Mouse (Mus musculus) ES-Bruce4 (cell line): ENCODE data around the gene Macrod2. TPM values are rescaled to one million over a fixed set of nuclear protein-coding genes. Genes with fewer than 3 reads are reported as not detected.

Experiments used
- H3K27ac ChIP-seq: 2 replicates; pipeline ENCODE4 v1.5.1; 2012; ENCODE audit warnings: low read length, inconsistent platforms; ENCODE audit not compliant: insufficient read depth
- H3K27me3 ChIP-seq: 2 replicates; pipeline ENCODE4 v1.6.1; 2012; ENCODE audit warnings: mild to moderate bottlenecking, low read length, inconsistent platforms; ENCODE audit not compliant: control insufficient read depth, poor library complexity, insufficient read depth, severe bottlenecking
- H3K36me3 ChIP-seq: 2 replicates; pipeline ENCODE4 v1.6.1; 2012; ENCODE audit warnings: inconsistent platforms, mild to moderate bottlenecking, low read length, moderate library complexity; ENCODE audit not compliant: control insufficient read depth, poor library complexity, insufficient read depth, severe bottlenecking
- H3K4me1 ChIP-seq: one replicate; pipeline ENCODE4 v1.8.1; 2011; ENCODE audit warnings: low read length; ENCODE audit not compliant: control insufficient read depth, insufficient read depth
- H3K4me3 ChIP-seq: 2 replicates; pipeline ENCODE4 v1.5.1; 2011; ENCODE audit warnings: low read depth, mild to moderate bottlenecking, low read length
- H3K9ac ChIP-seq: 2 replicates; pipeline ENCODE4 v1.6.1; 2012; ENCODE audit warnings: low read depth, mild to moderate bottlenecking, inconsistent platforms; ENCODE audit not compliant: poor library complexity, severe bottlenecking
- H3K9me3 ChIP-seq: replicated peaks from 2 replicates; pipeline ENCODE4 v1.6.1; 2012; ENCODE audit warnings: mild to moderate bottlenecking, low read length, inconsistent platforms; ENCODE audit not compliant: control insufficient read depth, poor library complexity, insufficient read depth, severe bottlenecking
- CTCF ChIP-seq: IDR thresholded peaks from one replicate; pipeline ENCODE4 v1.8.1; 2011; ENCODE audit warnings: low read depth, low read length
- EP300 ChIP-seq: IDR thresholded peaks from 2 replicates; pipeline ENCODE4 v1.6.1; 2011; ENCODE audit warnings: low read depth, low read length; ENCODE audit not compliant: insufficient read depth
- POLR2A ChIP-seq: IDR thresholded peaks from one replicate; pipeline ENCODE4 v1.8.1; 2011; ENCODE audit warnings: low read length; ENCODE audit not compliant: insufficient read depth
- polyA plus RNA-seq: library from polyadenylated mRNA; stranded (reverse); fragments of >200 nt; gene quantifications from 2 replicates; pipeline ENCODE4 v1.2.4, GENCODE M21; 2011; ENCODE audit warnings: low read depth; ENCODE audit not compliant: missing spikeins, insufficient read depth, insufficient read length

Gene Macrod2
- polyA plus RNA-seq, 1 experiment, result 11.9 TPM

GRCm38 (mm10) chr2:142381081-142381579 is 1986.0 kb downstream of the Macrod2 start:
- Histone ChIP-seq H3K36me3 (no peaks in the 10 kb centered on the region), H3K4me1 (no peaks in the 10 kb centered on the region), H3K9ac (no peak overlapping the region), H3K4me3 (no peak overlapping the region), H3K27me3 (no peaks in the 10 kb centered on the region; the same call in 1 of the 2 replicates), H3K27ac (no peak overlapping the region), H3K9me3 (no peaks in the 10 kb centered on the region)
- TF ChIP-seq CTCF, result no peak
- no peak for TF ChIP-seq EP300
- TF ChIP-seq POLR2A, result no peak

GRCm38 (mm10) chr2:142393546-142393945 is 1998.4 kb downstream of the Macrod2 start:
- H3K9me3 ChIP-seq, result peaks cover 8% of the 10 kb centered on the region
- H3K36me3 ChIP-seq, result no peaks in the 10 kb centered on the region
- H3K9ac ChIP-seq, result no peak overlapping the region
- H3K27ac ChIP-seq, result no peak overlapping the region
- H3K27me3 ChIP-seq, result no peaks in the 10 kb centered on the region
- H3K4me3 ChIP-seq, result no peak overlapping the region
- TF ChIP-seq EP300 (no peak), CTCF (no peak), POLR2A (no peak)
- no peaks in the 10 kb centered on the region for H3K4me1 ChIP-seq

GRCm38 (mm10) chr2:142399490-142399889 is 2004.4 kb downstream of the Macrod2 start:
- peaks cover under 1% of the 10 kb centered on the region for H3K9me3 ChIP-seq
- TF ChIP-seq CTCF, result no peak
- no peak for TF ChIP-seq EP300
- no peak for TF ChIP-seq POLR2A
- no peaks in the 10 kb centered on the region for H3K36me3 ChIP-seq
- H3K27ac ChIP-seq, result no peak overlapping the region
- no peak overlapping the region for H3K4me3 ChIP-seq
- peaks cover 1% of the 10 kb centered on the region for H3K4me1 ChIP-seq
- no peak overlapping the region for H3K9ac ChIP-seq
- no peaks in the 10 kb centered on the region for H3K27me3 ChIP-seq

GRCm38 (mm10) chr2:142400781-142401180 is 2005.7 kb downstream of the Macrod2 start:
- TF ChIP-seq POLR2A (no peak), EP300 (no peak), CTCF (no peak)
- no peaks in the 10 kb centered on the region for H3K36me3 ChIP-seq
- peaks cover 1% of the 10 kb centered on the region for H3K4me1 ChIP-seq
- H3K9ac ChIP-seq, result no peak overlapping the region
- H3K27ac ChIP-seq, result no peak overlapping the region
- no peak overlapping the region for H3K4me3 ChIP-seq
- H3K9me3 ChIP-seq, result no peaks in the 10 kb centered on the region
- no peaks in the 10 kb centered on the region for H3K27me3 ChIP-seq

GRCm38 (mm10) chr2:142401359-142401758 is 2006.2 kb downstream of the Macrod2 start:
- TF ChIP-seq POLR2A (no peak), CTCF (no peak), EP300 (no peak)
- no peaks in the 10 kb centered on the region for H3K36me3 ChIP-seq
- H3K27me3 ChIP-seq, result no peaks in the 10 kb centered on the region
- H3K4me1 ChIP-seq, result peaks cover 1% of the 10 kb centered on the region
- no peak overlapping the region for H3K27ac ChIP-seq
- H3K9ac ChIP-seq, result no peak overlapping the region
- no peak overlapping the region for H3K4me3 ChIP-seq
- H3K9me3 ChIP-seq, result no peaks in the 10 kb centered on the region

GRCm38 (mm10) chr2:142403394-142403793 is 2008.3 kb downstream of the Macrod2 start:
- no peaks in the 10 kb centered on the region for H3K36me3 ChIP-seq
- no peaks in the 10 kb centered on the region for H3K9me3 ChIP-seq
- H3K9ac ChIP-seq, result no peak overlapping the region
- TF ChIP-seq CTCF, result no peak
- TF ChIP-seq EP300, result no peak
- no peak for TF ChIP-seq POLR2A
- peaks cover 1% of the 10 kb centered on the region for H3K4me1 ChIP-seq
- no peak overlapping the region for H3K4me3 ChIP-seq
- no peak overlapping the region for H3K27ac ChIP-seq
- no peaks in the 10 kb centered on the region for H3K27me3 ChIP-seq
